Mouse (Mus musculus): ENCODE measurements around the gene Cdh24.

DNA sequence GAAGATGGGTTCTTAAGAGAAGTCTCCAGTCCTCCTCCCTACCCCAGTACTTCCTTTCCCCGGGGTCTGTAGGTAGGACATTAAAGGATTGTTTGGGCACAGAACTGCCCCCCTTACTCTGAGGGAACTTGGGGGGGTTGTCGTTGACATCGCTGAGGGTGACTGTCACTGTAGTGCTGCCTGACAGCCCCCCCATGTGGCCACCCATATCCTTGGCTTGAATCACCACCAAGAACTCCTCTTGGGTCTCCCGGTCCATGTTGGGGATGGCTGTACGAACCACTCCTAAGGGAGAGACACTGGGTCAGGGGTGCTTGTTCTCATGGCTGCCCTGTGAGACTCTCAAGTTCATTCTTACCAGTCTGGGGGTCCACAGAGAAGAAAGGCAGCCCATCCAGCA lies 3.0 kb downstream of the Cdh24 start:
- TF ChIP-seq EP300 (IDR thresholded peaks at IDR 0.05) (no peak), CTCF (IDR thresholded peaks at IDR 0.05) (peak; percentile 25; the same call in 1 of the 2 replicates)
